Mouse (Mus musculus) common myeloid progenitor, adult 5-6 weeks (primary cell): ENCODE results near the gene Tpo. TPM values are rescaled to one million over a fixed set of nuclear protein-coding genes. Genes with fewer than 3 reads are reported as not detected.

ENCODE experiments used
- ATAC-seq: replicated peaks from 2 replicates; pipeline ENCODE4 v1.8.0; 2016; ENCODE audit warnings: low read depth, mild to moderate bottlenecking, moderate TSS enrichment, inconsistent platforms; ENCODE audit not compliant: poor library complexity, severe bottlenecking
- total RNA-seq: library from RNA; stranded (forward); fragments of 200-1000, 187-1606 nt; gene quantifications from 2 replicates; pipeline ENCODE4 v1.2.3, GENCODE M21; 2017

Tpo gene
- total RNA-seq, 1 experiment from 2014 or later = not detected

GRCm38 (mm10) chr12:30024264-30024825, 108.1 kb downstream of the Tpo start:
- ATAC-seq = no peak

- ATAC-seq = no peak
These were observed 108.9 kb downstream of the Tpo start for GRCm38 (mm10) chr12:30023491-30023890.

- no peak for ATAC-seq
These were observed 112.0 kb downstream of the Tpo start for GRCm38 (mm10) chr12:30020447-30020846.

- no peak for ATAC-seq
These were observed 115.3 kb downstream of the Tpo start for GRCm38 (mm10) chr12:30017131-30017530.

- no peak for ATAC-seq
These were observed 116.9 kb downstream of the Tpo start for GRCm38 (mm10) chr12:30015501-30015900.

GRCm38 (mm10) chr12:30008741-30009140, 123.7 kb downstream of the Tpo start:
- no peak for ATAC-seq

GRCm38 (mm10) chr12:30006586-30006985, 125.8 kb downstream of the Tpo start:
- no peak for ATAC-seq

Other genes with a start within 250 kb of the Tpo start
- not detected in 2 replicates for gene Pxdn, start 195.0 kb downstream of the Tpo start, total RNA-seq
- gene Sntg2, start 240.8 kb upstream of the Tpo start, total RNA-seq = not detected in 2 replicates